Mouse (Mus musculus): ENCODE results near the gene Ovol2. TPM values are rescaled to one million over a fixed set of nuclear protein-coding genes. Genes with fewer than 3 reads are reported as not detected.

The Ovol2 gene
- total RNA-seq (2023; ENCODE audit: inconsistent age) = not detected in 4 replicates

GRCm38 (mm10) chr2:144331401-144332302 lies at the start of gene Ovol2:
TSS of gene Ovol2 (minus strand) at chr2:144332146.

GRCm38 (mm10) chr2:144368400-144369019 lies 36.6 kb upstream of the Ovol2 start, which contains the start of the genes Kat14 and Pet117:
TSS of gene Kat14 (plus strand) at chr2:144368983.
TSS of gene Pet117 (plus strand) at chr2:144368996.

GRCm38 (mm10) chr2:144270507-144271420 lies 61.2 kb downstream of the Ovol2 start, which contains the start of the genes Mgme1 and Snx5:
TSS of gene Mgme1 (plus strand) at chr2:144270663.
TSS of gene Snx5 (minus strand) at chr2:144270906.

Other genes starting within 250 kb of the Ovol2 start
- gene Mgme1, start 61.5 kb downstream of the Ovol2 start, total RNA-seq (2023; ENCODE audit: inconsistent age) = 8.4 to 10.9 TPM (median 9.2 TPM) in 4 replicates
- gene Snx5, start 61.2 kb downstream of the Ovol2 start, total RNA-seq (2023; ENCODE audit: inconsistent age) = 1,269 to 1,383 TPM (median 1,353 TPM) in 4 replicates
- 33.0 to 46.9 TPM (median 37.0 TPM) in 4 replicates for gene Kat14, start 36.8 kb upstream of the Ovol2 start, total RNA-seq (2023; ENCODE audit: inconsistent age)
- gene Pet117, start 36.9 kb upstream of the Ovol2 start, total RNA-seq (2023; ENCODE audit: inconsistent age) = 1.2 to 6.3 TPM (median 4.0 TPM) in 4 replicates
- gene Dzank1, start 195.3 kb upstream of the Ovol2 start, total RNA-seq (2023; ENCODE audit: inconsistent age) = 0.12 to 0.87 TPM (median 0.87 TPM) in 3 of 4 replicates, not detected in the other
- gene Polr3f, start 195.6 kb upstream of the Ovol2 start, total RNA-seq (2023; ENCODE audit: inconsistent age) = 35.6 to 45.1 TPM (median 41.7 TPM) in 4 replicates
- gene Rbbp9, start 218.7 kb upstream of the Ovol2 start, total RNA-seq (2023; ENCODE audit: inconsistent age) = 3.3 to 5.2 TPM (median 4.2 TPM) in 4 replicates
- 55.9 to 67.0 TPM (median 62.8 TPM) in 4 replicates for gene Sec23b, start 224.1 kb upstream of the Ovol2 start, total RNA-seq (2023; ENCODE audit: inconsistent age)